Mouse (Mus musculus): ENCODE results near the gene Olfr135.

Gene Olfr135

DNA sequence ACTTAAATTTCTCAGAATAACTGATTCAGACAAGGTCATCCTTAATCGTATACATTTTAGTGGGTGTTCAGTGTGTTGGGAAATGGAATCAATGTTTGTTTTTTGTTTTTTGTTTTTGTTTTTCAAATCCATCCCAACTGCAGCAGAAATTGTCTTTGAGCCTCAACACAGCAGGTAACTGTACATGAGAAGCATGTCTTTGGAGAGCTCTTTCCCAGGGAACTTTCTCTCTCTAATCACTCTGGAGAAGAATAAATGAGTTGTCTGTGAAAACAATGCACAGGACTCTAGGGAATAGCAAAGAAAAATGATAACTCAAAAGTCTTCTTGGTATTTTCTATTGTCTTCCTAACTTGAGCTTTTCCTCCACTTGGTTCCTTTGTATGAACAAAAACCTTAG, at the start of gene Olfr135:
Gene Olfr135, plus strand, starts transcription at position 301 of the 400 bp plus-strand sequence.
- no peak for DNase-seq (ENCODE audit: low spot score in 2 of 2)

DNA sequence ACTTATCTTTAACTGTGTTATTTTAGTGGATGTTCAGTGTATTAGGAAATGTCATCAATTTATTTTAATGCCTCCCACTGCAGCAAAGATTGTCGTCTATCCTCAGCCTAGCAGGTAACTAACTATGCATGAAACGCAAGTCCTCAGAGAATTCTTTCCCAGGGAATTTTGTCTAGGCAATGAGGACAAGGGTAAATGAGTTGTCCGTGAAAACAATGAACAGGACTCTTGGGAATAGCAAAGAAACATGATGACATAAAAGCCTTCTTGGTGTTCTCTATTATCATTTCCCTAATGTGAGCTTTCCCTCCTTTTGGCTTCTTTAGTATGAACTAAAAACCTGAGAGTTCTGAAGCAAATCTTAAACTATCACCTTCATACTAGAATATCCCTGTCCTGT, 33.0 kb upstream of the Olfr135 start, which contains the start of gene Olfr134:
Gene Olfr134, plus strand, starts transcription at position 301 of the 400 bp plus-strand sequence.
- no peak for DNase-seq (ENCODE audit: low spot score in 2 of 2)
